Mouse (Mus musculus) testis, adult 2 months (tissue): Measurements from ENCODE around the gene Rpl11.

Experiments
- CTCF ChIP-seq: fragments of 200-500 bp; IDR thresholded peaks from 2 replicates; pipeline ENCODE4 v1.5.1; 2012; ENCODE audit warnings: low read depth, mild to moderate bottlenecking, inconsistent platforms, low read length, moderate library complexity; ENCODE audit not compliant: control insufficient read depth, insufficient read depth, insufficient replicate concordance
- POLR2A ChIP-seq: fragments of 200-500 bp; IDR thresholded peaks from 2 replicates; pipeline ENCODE4 v1.6.1; 2012; ENCODE audit warnings: low read depth, mild to moderate bottlenecking, inconsistent platforms, low read length, moderate library complexity; ENCODE audit not compliant: control insufficient read depth

DNA sequence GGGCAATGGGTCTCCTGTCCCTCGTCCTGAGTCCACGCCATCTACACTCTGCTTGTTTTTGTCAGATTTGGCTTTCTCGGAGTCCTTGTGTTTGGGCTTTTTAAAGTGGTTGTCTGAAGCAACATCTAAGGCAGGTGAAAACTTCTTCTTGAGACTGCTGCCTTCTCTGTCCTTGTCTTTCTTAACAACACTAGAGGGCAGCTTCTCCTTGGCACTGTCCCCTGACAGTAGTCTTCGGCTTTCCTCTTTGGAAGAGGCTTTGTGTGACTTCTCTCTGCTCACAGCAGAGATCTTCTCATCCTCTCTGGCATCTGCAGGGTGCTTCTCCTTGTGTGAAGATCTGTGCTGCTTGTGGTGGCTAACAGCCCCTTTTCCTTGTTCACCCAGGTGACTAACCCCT, 42.6 kb downstream of the Rpl11 start:
- TF ChIP-seq POLR2A (no peak), CTCF (no peak)
